Mouse (Mus musculus): ENCODE data around the gene Fgfr2.
A peak's percentile ranks its signal among the peaks of the same experiment; 100 is the strongest.

Fgfr2 gene

GRCm38 (mm10) chr7:132242617-132243141, 880.5 kb downstream of the Fgfr2 start:
- H3K27me3 ChIP-seq (ENCODE audit: insufficient read depth, low read length), result peaks cover 11% of the 10 kb centered on the region; the same call in 1 of the 2 replicates
- no peaks in the 10 kb centered on the region for H3K9me3 ChIP-seq (ENCODE audit: low read length)
- H3K4me1 ChIP-seq (replicated peaks; ENCODE audit: low read depth, low read length), result peaks cover 39% of the 10 kb centered on the region
- no peak for TF ChIP-seq POU5F1 (IDR thresholded peaks at IDR 0.05; ENCODE audit: borderline replicate concordance, low read length)
- TF ChIP-seq NANOG (IDR thresholded peaks at IDR 0.05; ENCODE audit: borderline replicate concordance, low read length), result no peak
- TF ChIP-seq CTCF (conservative IDR thresholded peaks at IDR 0.05; ENCODE audit: low read length), result no peak
- 0 out of 2 replicates have a peak overlapping the region, but pooled peaks have one; percentile 7 for H3K4me3 ChIP-seq (replicated peaks; ENCODE audit: low read length)
- H3K36me3 ChIP-seq (ENCODE audit: insufficient read depth, low read length), result no peaks in the 10 kb centered on the region

GRCm38 (mm10) chr7:132238921-132239320, 884.2 kb downstream of the Fgfr2 start:
- Histone ChIP-seq H3K27me3 (ENCODE audit: insufficient read depth, low read length) (peaks cover 9% of the 10 kb centered on the region; the same call in 1 of the 2 replicates), H3K9me3 (ENCODE audit: low read length) (no peaks in the 10 kb centered on the region), H3K4me3 (replicated peaks; ENCODE audit: low read length) (no peak overlapping the region), H3K4me1 (replicated peaks; ENCODE audit: low read depth, low read length) (peaks cover 25% of the 10 kb centered on the region), H3K36me3 (ENCODE audit: insufficient read depth, low read length) (no peaks in the 10 kb centered on the region)
- no peak for TF ChIP-seq NANOG (IDR thresholded peaks at IDR 0.05; ENCODE audit: borderline replicate concordance, low read length)
- no peak for TF ChIP-seq POU5F1 (IDR thresholded peaks at IDR 0.05; ENCODE audit: borderline replicate concordance, low read length)
- TF ChIP-seq CTCF (conservative IDR thresholded peaks at IDR 0.05; ENCODE audit: low read length), result no peak

GRCm38 (mm10) chr7:132237191-132237590, 886.0 kb downstream of the Fgfr2 start:
- H3K36me3 ChIP-seq (ENCODE audit: insufficient read depth, low read length), result no peaks in the 10 kb centered on the region
- peaks cover 11% of the 10 kb centered on the region; the same call in 1 of the 2 replicates for H3K27me3 ChIP-seq (ENCODE audit: insufficient read depth, low read length)
- no peak overlapping the region for H3K4me3 ChIP-seq (replicated peaks; ENCODE audit: low read length)
- no peaks in the 10 kb centered on the region for H3K9me3 ChIP-seq (ENCODE audit: low read length)
- no peak for TF ChIP-seq NANOG (IDR thresholded peaks at IDR 0.05; ENCODE audit: borderline replicate concordance, low read length)
- H3K4me1 ChIP-seq (replicated peaks; ENCODE audit: low read depth, low read length), result peaks cover 12% of the 10 kb centered on the region

- no peaks in the 10 kb centered on the region for H3K9me3 ChIP-seq (ENCODE audit: low read length)
- no peak for TF ChIP-seq NANOG (IDR thresholded peaks at IDR 0.05; ENCODE audit: borderline replicate concordance, low read length)
- no peak for TF ChIP-seq CTCF (conservative IDR thresholded peaks at IDR 0.05; ENCODE audit: low read length)
- TF ChIP-seq POU5F1 (IDR thresholded peaks at IDR 0.05; ENCODE audit: borderline replicate concordance, low read length), result no peak
- H3K36me3 ChIP-seq (ENCODE audit: insufficient read depth, low read length), result no peaks in the 10 kb centered on the region
- no peak overlapping the region for H3K4me3 ChIP-seq (replicated peaks; ENCODE audit: low read length)
- H3K4me1 ChIP-seq (replicated peaks; ENCODE audit: low read depth, low read length), result peaks cover 9% of the 10 kb centered on the region
- H3K27me3 ChIP-seq (ENCODE audit: insufficient read depth, low read length), result peaks cover 11% of the 10 kb centered on the region; the same call in 1 of the 2 replicates
These were observed 886.4 kb downstream of the Fgfr2 start for GRCm38 (mm10) chr7:132236789-132237188.

GRCm38 (mm10) chr7:132234250-132234649, 888.9 kb downstream of the Fgfr2 start:
- no peaks in the 10 kb centered on the region for H3K9me3 ChIP-seq (ENCODE audit: low read length)
- peaks cover 16% of the 10 kb centered on the region; the same call in 1 of the 2 replicates for H3K27me3 ChIP-seq (ENCODE audit: insufficient read depth, low read length)
- H3K4me1 ChIP-seq (replicated peaks; ENCODE audit: low read depth, low read length), result peaks cover 9% of the 10 kb centered on the region
- no peaks in the 10 kb centered on the region for H3K36me3 ChIP-seq (ENCODE audit: insufficient read depth, low read length)
- no peak overlapping the region for H3K4me3 ChIP-seq (replicated peaks; ENCODE audit: low read length)
- no peak for TF ChIP-seq NANOG (IDR thresholded peaks at IDR 0.05; ENCODE audit: borderline replicate concordance, low read length)
- TF ChIP-seq CTCF (conservative IDR thresholded peaks at IDR 0.05; ENCODE audit: low read length), result no peak
- no peak for TF ChIP-seq POU5F1 (IDR thresholded peaks at IDR 0.05; ENCODE audit: borderline replicate concordance, low read length)

- Histone ChIP-seq H3K27me3 (ENCODE audit: insufficient read depth, low read length) (peaks cover 16% of the 10 kb centered on the region; the same call in 1 of the 2 replicates), H3K4me1 (replicated peaks; ENCODE audit: low read depth, low read length) (peaks cover 9% of the 10 kb centered on the region), H3K36me3 (ENCODE audit: insufficient read depth, low read length) (no peaks in the 10 kb centered on the region), H3K4me3 (replicated peaks; ENCODE audit: low read length) (no peak overlapping the region), H3K9me3 (ENCODE audit: low read length) (no peaks in the 10 kb centered on the region)
- TF ChIP-seq NANOG (IDR thresholded peaks at IDR 0.05; ENCODE audit: borderline replicate concordance, low read length) (no peak), POU5F1 (IDR thresholded peaks at IDR 0.05; ENCODE audit: borderline replicate concordance, low read length) (no peak), CTCF (conservative IDR thresholded peaks at IDR 0.05; ENCODE audit: low read length) (no peak)
These were observed 889.4 kb downstream of the Fgfr2 start for GRCm38 (mm10) chr7:132233732-132234131.

GRCm38 (mm10) chr7:132232937-132233336, 890.2 kb downstream of the Fgfr2 start:
- TF ChIP-seq NANOG (IDR thresholded peaks at IDR 0.05; ENCODE audit: borderline replicate concordance, low read length) (no peak), POU5F1 (IDR thresholded peaks at IDR 0.05; ENCODE audit: borderline replicate concordance, low read length) (no peak), CTCF (conservative IDR thresholded peaks at IDR 0.05; ENCODE audit: low read length) (no peak)
- no peaks in the 10 kb centered on the region for H3K9me3 ChIP-seq (ENCODE audit: low read length)

GRCm38 (mm10) chr7:132231476-132231875, 891.7 kb downstream of the Fgfr2 start:
- no peaks in the 10 kb centered on the region for H3K9me3 ChIP-seq (ENCODE audit: low read length)
- no peak overlapping the region for H3K4me3 ChIP-seq (replicated peaks; ENCODE audit: low read length)
- H3K27me3 ChIP-seq (ENCODE audit: insufficient read depth, low read length), result peaks cover 7% of the 10 kb centered on the region; the same call in 1 of the 2 replicates
- H3K4me1 ChIP-seq (replicated peaks; ENCODE audit: low read depth, low read length), result peaks cover 9% of the 10 kb centered on the region
- no peak for TF ChIP-seq NANOG (IDR thresholded peaks at IDR 0.05; ENCODE audit: borderline replicate concordance, low read length)
- TF ChIP-seq CTCF (conservative IDR thresholded peaks at IDR 0.05; ENCODE audit: low read length), result no peak
- no peak for TF ChIP-seq POU5F1 (IDR thresholded peaks at IDR 0.05; ENCODE audit: borderline replicate concordance, low read length)
- no peaks in the 10 kb centered on the region for H3K36me3 ChIP-seq (ENCODE audit: insufficient read depth, low read length)

More at GRCm38 (mm10) chr7:132232937-132233336, 890.2 kb downstream of the Fgfr2 start:
- Histone ChIP-seq H3K4me1 (replicated peaks; ENCODE audit: low read depth, low read length) (peaks cover 9% of the 10 kb centered on the region), H3K36me3 (ENCODE audit: insufficient read depth, low read length) (no peaks in the 10 kb centered on the region), H3K27me3 (ENCODE audit: insufficient read depth, low read length) (peaks cover 16% of the 10 kb centered on the region; the same call in 1 of the 2 replicates), H3K4me3 (replicated peaks; ENCODE audit: low read length) (no peak overlapping the region)

GRCm38 (mm10) chr7:132230961-132231360, 892.2 kb downstream of the Fgfr2 start:
- no peaks in the 10 kb centered on the region for H3K36me3 ChIP-seq (ENCODE audit: insufficient read depth, low read length)
- H3K4me3 ChIP-seq (replicated peaks; ENCODE audit: low read length), result no peak overlapping the region
- H3K27me3 ChIP-seq (ENCODE audit: insufficient read depth, low read length), result peaks cover 8% of the 10 kb centered on the region; the same call in 1 of the 2 replicates
- H3K9me3 ChIP-seq (ENCODE audit: low read length), result no peaks in the 10 kb centered on the region
- peaks cover 9% of the 10 kb centered on the region for H3K4me1 ChIP-seq (replicated peaks; ENCODE audit: low read depth, low read length)
- TF ChIP-seq NANOG (IDR thresholded peaks at IDR 0.05; ENCODE audit: borderline replicate concordance, low read length) (no peak), CTCF (conservative IDR thresholded peaks at IDR 0.05; ENCODE audit: low read length) (no peak), POU5F1 (IDR thresholded peaks at IDR 0.05; ENCODE audit: borderline replicate concordance, low read length) (no peak)

All from E14TG2a.4 (cell line).